Mouse (Mus musculus): ENCODE data around the gene Acot7. TPM values are rescaled to one million over a fixed set of nuclear protein-coding genes. Genes with fewer than 3 reads are reported as not detected.

Acot7 gene
- polyA plus RNA-seq (2015; fragmentation: Nextera tagmentation; extraction: Ambion mirVana), result 59.2 and 63.4 TPM in 2 replicates

- WGBS, result under 1% methylated on average over 61 of the region's 108 CpGs
- H3K4me2 ChIP-seq (replicated peaks; ENCODE audit: low read depth, low read length), result peak within 1 kb of the TSS; percentile 91
- TF ChIP-seq CTCF (IDR thresholded peaks at IDR 0.05) (no peak), EP300 (IDR thresholded peaks at IDR 0.05) (no peak)
These were observed at the start of gene Acot7 for GRCm38 (mm10) chr4:152177537-152178343. TSS of gene Acot7 (plus strand) at chr4:152178134.

GRCm38 (mm10) chr4:152128784-152129183, 49.1 kb upstream of the Acot7 start:
- H3K4me3 ChIP-seq (ENCODE audit: low read depth, low read length), result no peak overlapping the region
- no peaks in the 10 kb centered on the region for H3K36me3 ChIP-seq (ENCODE audit: insufficient read depth, low read length)
- TF ChIP-seq CTCF (IDR thresholded peaks at IDR 0.05) (no peak), EP300 (IDR thresholded peaks at IDR 0.05) (no peak)
- H3K9me3 ChIP-seq (ENCODE audit: low read length), result no peaks in the 10 kb centered on the region
- peaks cover 69% of the 10 kb centered on the region for H3K27me3 ChIP-seq (replicated peaks; ENCODE audit: insufficient read depth, low read length)
- ATAC-seq, result no peak
- 82% methylated on average over 5 of the region's 5 CpGs for WGBS
- H3K27ac ChIP-seq (ENCODE audit: low read length), result no peak overlapping the region
- H3K4me2 ChIP-seq (replicated peaks; ENCODE audit: low read depth, low read length), result no peak overlapping the region
- no peak for DNase-seq (ENCODE audit: low spot score)
- no peaks in the 10 kb centered on the region for H3K4me1 ChIP-seq (ENCODE audit: insufficient read depth, low read depth, low read length)
- no peak overlapping the region for H3K9ac ChIP-seq (replicated peaks; ENCODE audit: low read depth)

More at GRCm38 (mm10) chr4:152177537-152178343, at the start of gene Acot7:
- H3K9ac ChIP-seq (replicated peaks; ENCODE audit: low read depth), result peak within 1 kb of the TSS; percentile 59
- no peaks in the 10 kb centered on the region for H3K36me3 ChIP-seq (ENCODE audit: insufficient read depth, low read length)
- DNase-seq (ENCODE audit: low spot score) (peak; percentile 96), ATAC-seq (peak; percentile 98)
- H3K27ac ChIP-seq (ENCODE audit: low read length), result peak within 1 kb of the TSS; percentile 87
- H3K4me1 ChIP-seq (ENCODE audit: insufficient read depth, low read depth, low read length), result peaks cover 6% of the 10 kb centered on the region; the same call in 1 of the 2 replicates
- no peaks in the 10 kb centered on the region for H3K9me3 ChIP-seq (ENCODE audit: low read length)
- H3K27me3 ChIP-seq (replicated peaks; ENCODE audit: insufficient read depth, low read length), result no peaks in the 10 kb centered on the region
- peak within 1 kb of the TSS; percentile 68 for H3K4me3 ChIP-seq (ENCODE audit: low read depth, low read length)

- no peak for DNase-seq (ENCODE audit: low spot score)
- 38% methylated on average over 13 of the region's 13 CpGs for WGBS
- Histone ChIP-seq H3K4me2 (replicated peaks; ENCODE audit: low read depth, low read length) (no peak overlapping the region), H3K9ac (replicated peaks; ENCODE audit: low read depth) (no peak overlapping the region), H3K4me1 (ENCODE audit: insufficient read depth, low read depth, low read length) (no peaks in the 10 kb centered on the region), H3K27me3 (replicated peaks; ENCODE audit: insufficient read depth, low read length) (peaks cover 73% of the 10 kb centered on the region), H3K4me3 (ENCODE audit: low read depth, low read length) (no peak overlapping the region), H3K9me3 (ENCODE audit: low read length) (no peaks in the 10 kb centered on the region), H3K27ac (ENCODE audit: low read length) (no peak overlapping the region), H3K36me3 (ENCODE audit: insufficient read depth, low read length) (no peaks in the 10 kb centered on the region)
- ATAC-seq, result no peak
- TF ChIP-seq EP300 (IDR thresholded peaks at IDR 0.05), result no peak
- TF ChIP-seq CTCF (IDR thresholded peaks at IDR 0.05), result no peak
These were observed 48.5 kb upstream of the Acot7 start for GRCm38 (mm10) chr4:152129395-152129930.

- under 1% methylated on average over 62 of the region's 85 CpGs for WGBS
- no peaks in the 10 kb centered on the region for H3K4me1 ChIP-seq (ENCODE audit: insufficient read depth, low read depth, low read length)
- DNase-seq (ENCODE audit: low spot score), result peak; percentile 69
These were observed 46.9 kb upstream of the Acot7 start for GRCm38 (mm10) chr4:152130771-152131653.

GRCm38 (mm10) chr4:152131809-152132771, 45.8 kb upstream of the Acot7 start:
- WGBS, result 9% methylated on average over 40 of the region's 50 CpGs
- Histone ChIP-seq H3K9me3 (ENCODE audit: low read length) (no peaks in the 10 kb centered on the region), H3K27me3 (replicated peaks; ENCODE audit: insufficient read depth, low read length) (peaks cover 52% of the 10 kb centered on the region), H3K4me2 (replicated peaks; ENCODE audit: low read depth, low read length) (peak overlapping the region; percentile 61), H3K36me3 (ENCODE audit: insufficient read depth, low read length) (no peaks in the 10 kb centered on the region), H3K4me3 (ENCODE audit: low read depth, low read length) (peak overlapping the region; percentile 31), H3K4me1 (ENCODE audit: insufficient read depth, low read depth, low read length) (no peaks in the 10 kb centered on the region), H3K9ac (replicated peaks; ENCODE audit: low read depth) (no peak overlapping the region), H3K27ac (ENCODE audit: low read length) (no peak overlapping the region)
- ATAC-seq (peak; percentile 51), DNase-seq (ENCODE audit: low spot score) (peak; percentile 45)
- TF ChIP-seq CTCF (IDR thresholded peaks at IDR 0.05) (no peak), EP300 (IDR thresholded peaks at IDR 0.05) (no peak)

More at GRCm38 (mm10) chr4:152130771-152131653, 46.9 kb upstream of the Acot7 start:
- Histone ChIP-seq H3K27ac (ENCODE audit: low read length) (no peak overlapping the region), H3K9ac (replicated peaks; ENCODE audit: low read depth) (no peak overlapping the region), H3K36me3 (ENCODE audit: insufficient read depth, low read length) (no peaks in the 10 kb centered on the region), H3K4me2 (replicated peaks; ENCODE audit: low read depth, low read length) (peak overlapping the region; percentile 61), H3K9me3 (ENCODE audit: low read length) (no peaks in the 10 kb centered on the region), H3K4me3 (ENCODE audit: low read depth, low read length) (peak overlapping the region; percentile 31), H3K27me3 (replicated peaks; ENCODE audit: insufficient read depth, low read length) (peaks cover 61% of the 10 kb centered on the region)
- ATAC-seq, result peak; percentile 85
- TF ChIP-seq CTCF (IDR thresholded peaks at IDR 0.05) (peak; percentile 57), EP300 (IDR thresholded peaks at IDR 0.05) (no peak)
